Mouse (Mus musculus) lung, adult 18-20 months (tissue): ENCODE measurements around the gene Pla1a.

Experiments used
- DNase-seq, 2 experiments: peaks; one replicate each; pipeline ENCODE4 v3.0.0; 2022; ENCODE audit warnings: mixed read lengths in 2 of 2

Gene Pla1a

GRCm38 (mm10) chr16:38363657-38364056 is 69.3 kb downstream of the Pla1a start:
- DNase-seq, result no peak

- DNase-seq, result no peak
Observed at GRCm38 (mm10) chr16:38363256-38363595, 69.7 kb downstream of the Pla1a start.

DNA sequence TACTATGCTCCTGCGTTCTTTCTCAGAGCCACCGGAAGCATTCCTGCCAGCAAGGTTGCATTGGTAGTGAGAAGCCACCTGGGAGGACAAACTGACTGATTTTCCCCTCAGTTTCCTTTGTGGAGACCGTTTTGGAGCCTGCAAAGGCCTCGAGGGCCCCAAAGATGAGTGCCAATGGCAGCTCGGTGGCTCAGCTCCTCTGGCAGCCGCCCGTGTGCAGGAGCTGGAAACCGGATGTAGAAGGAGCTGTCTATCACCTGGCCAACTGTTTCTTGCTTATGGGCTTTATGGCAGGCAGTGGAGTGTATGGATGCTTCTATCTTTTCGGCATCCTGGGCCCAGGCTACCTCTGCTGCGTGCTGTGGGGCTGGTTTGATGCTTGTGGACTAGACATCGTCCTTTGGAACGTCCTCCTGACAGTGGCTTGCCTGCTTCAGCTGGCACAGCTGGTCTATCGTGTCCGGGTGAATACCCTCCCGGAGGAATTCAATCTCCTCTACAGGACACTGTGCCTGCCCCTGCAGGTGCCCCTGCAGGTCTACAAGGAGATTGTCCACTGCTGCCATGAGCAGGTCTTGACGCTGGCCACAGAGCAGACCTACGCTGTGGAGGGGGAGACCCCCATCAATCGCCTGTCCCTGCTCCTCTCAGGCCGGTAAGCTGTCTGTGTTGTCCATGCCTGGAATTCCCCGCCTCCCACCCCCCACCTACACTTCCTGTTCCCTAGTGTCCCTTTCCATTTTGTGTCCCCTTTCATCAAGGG is 70.3 kb downstream of the Pla1a start:
- DNase-seq, result no peak

- peak; percentile 31 to 39 for DNase-seq
Observed at GRCm38 (mm10) chr16:38361933-38362332, 71.0 kb downstream of the Pla1a start, which contains the start of gene Popdc2. Gene Popdc2, plus strand, starts transcription at chr16:38362209.

GRCm38 (mm10) chr16:38360317-38360716 is 72.6 kb downstream of the Pla1a start:
- DNase-seq, result no peak

- DNase-seq, result no peak
Observed at GRCm38 (mm10) chr16:38359857-38360256, 73.1 kb downstream of the Pla1a start.

DNA sequence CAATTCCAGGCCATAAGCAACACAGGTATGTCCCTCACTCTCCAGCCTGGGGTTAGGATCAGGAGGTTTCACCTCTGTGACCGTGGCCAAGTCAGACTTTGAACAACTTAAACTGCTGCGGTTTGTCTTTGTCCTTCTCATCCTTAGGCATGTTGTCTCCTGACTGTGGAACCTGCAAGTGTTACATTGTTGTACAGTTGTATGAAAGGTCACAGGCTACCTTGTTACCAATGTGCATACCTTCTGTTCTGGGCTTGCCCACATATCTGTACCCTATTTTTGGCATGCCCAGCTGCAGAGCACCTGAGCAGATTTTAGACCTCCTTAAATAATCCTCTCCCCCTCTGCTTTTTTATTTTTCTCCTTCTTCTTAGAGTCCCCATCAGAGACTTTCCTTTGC is 73.7 kb downstream of the Pla1a start:
- no peak for DNase-seq

DNA sequence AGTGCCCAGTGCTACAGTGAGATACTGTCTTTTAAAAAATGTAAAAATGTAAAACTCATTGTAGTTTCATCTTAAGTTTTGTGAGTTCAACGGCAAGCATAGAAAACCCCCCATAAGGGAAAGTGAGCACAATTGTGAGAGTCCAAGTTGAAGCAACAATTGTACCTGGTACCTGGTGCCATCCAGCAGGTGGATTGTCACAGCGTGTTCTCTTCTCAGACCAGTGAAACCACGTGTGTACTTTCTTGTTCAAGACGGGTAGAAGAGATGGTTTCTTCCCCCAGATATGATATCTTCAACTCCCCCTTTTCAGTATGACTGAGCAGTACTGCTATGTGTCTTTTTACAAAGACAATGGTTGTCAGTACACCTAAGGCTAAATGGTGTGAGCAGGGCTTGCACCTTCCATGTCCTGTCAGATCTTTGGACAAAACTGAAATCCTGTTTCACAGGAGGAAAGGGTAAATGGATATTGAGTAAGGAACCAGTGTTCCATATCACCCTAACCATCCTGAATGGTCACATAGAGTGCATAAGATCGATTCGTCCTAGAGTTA is 74.6 kb downstream of the Pla1a start:
- no peak for DNase-seq

DNA sequence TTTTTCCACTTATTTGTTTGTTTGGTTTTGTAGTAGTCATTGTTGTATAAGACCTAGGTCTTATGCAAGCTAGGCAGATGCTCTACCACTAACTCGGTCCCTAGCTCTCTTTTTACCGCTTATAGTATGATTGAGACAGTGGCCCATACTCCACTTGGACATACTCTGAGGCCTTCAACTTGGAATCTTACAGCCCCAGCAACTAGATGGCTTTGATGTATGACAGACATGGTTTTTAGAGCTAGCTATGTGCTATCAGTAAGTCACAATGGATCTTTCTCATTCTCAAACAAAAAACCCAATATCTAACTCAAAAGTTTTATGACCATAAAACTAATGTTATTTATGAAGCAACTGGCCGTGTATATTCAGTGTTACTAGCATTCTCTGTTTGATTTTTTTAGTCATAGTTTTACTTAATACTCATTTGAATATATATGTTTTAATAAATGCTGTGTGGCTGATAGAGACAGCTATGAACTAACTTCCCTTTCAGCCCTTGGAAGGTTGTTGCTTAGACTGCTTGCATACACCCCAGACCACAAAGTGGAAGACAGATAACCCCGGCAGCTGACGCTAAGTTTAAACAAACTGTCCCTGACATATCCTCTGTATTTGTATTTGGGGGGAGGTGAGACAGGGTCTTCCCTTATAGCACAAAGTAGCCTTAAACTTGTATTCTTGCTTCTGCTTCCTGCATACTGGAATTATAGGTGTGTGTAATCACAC is 78.6 kb downstream of the Pla1a start:
- no peak for DNase-seq

DNA sequence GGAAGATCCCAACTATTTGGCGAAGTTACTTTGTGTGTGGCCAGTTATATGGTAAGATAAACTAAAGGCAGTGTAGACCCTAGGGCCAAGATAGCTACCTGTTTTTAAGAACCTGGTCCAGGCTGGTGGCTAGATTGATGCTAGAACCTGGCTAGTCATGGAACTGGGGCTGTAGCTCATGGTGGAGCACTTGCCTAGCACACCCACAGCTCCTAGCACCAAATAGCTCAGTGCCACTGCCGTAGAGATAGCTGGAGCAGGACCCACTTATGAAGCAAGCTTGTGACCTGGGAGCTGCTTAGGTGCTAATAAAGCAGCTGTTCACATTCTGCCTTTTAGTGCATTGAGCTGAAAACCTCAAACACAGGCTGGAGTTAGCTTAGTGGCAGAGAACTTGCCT is 79.3 kb downstream of the Pla1a start:
- no peak for DNase-seq

DNA sequence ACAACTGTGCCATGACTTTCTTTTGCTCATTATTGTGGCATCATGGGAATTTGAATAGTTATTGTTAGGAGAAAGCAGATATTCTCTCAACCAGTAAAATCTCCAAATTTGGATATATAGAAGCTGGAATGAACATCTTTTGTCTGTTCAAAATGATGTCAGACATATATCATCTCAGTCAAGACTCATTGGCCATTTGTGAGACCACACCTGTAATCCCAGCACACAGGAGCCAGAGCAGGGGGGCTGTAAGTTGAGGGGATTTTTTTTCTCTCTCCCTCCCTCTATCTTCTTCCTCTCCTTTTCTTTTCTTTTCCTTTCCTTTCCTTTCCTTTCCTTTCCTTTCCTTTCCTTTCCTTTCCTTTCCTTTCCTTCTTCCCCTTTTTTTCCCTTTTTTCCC is 80.1 kb downstream of the Pla1a start:
- DNase-seq, result no peak

GRCm38 (mm10) chr16:38352031-38352430 is 80.9 kb downstream of the Pla1a start:
- no peak for DNase-seq

- DNase-seq, result no peak
Observed at GRCm38 (mm10) chr16:38350939-38351338, 82.0 kb downstream of the Pla1a start.

GRCm38 (mm10) chr16:38350361-38350855 is 82.5 kb downstream of the Pla1a start:
- peak; percentile 42 to 43 for DNase-seq

DNA sequence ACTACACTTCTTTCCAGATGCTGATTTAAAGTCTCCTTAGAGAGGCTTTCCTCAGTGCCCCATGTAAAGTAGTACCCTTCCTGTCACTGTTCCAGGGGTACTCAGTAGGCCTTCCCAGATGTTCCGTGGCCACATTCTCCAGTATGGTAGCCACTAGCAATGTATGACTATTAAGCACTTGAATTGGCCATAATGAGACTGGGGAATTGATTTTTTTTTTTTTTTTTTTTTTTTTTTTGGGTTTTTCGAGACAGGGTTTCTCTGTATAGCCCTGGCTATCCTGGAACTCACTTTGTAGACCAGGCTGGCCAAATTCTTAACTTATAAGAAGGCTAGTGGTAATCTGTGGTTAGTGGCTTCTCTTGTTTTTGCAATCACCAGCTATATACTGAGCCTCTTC is 83.1 kb downstream of the Pla1a start:
- DNase-seq, result no peak

DNA sequence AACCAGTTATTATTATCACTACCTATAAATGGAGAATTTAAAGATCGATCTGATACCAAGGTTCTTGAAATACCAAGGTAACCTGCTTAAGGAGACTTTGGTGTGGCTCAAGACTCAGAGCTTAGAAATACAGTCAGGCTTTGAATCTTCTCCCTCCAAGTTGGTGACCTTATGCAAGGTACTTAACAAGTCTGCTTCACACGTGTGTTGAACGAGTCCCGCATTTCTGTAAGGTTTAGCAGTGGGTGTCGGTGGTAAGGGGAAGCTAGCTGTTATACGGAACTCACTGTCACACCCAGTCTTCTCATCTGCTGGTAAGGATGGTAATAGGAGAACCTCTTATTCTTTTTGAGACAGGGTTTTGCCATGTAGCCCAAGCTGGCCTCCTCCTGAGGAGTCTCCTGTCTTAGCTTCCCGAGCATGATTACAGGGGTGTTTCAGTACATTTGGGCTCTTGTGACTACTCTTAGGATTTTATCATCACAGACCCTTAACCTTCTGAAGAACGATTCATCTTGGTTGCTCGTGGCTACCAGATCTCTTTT is 84.7 kb downstream of the Pla1a start:
- no peak for DNase-seq

GRCm38 (mm10) chr16:38347588-38347987 is 85.4 kb downstream of the Pla1a start:
- DNase-seq, result no peak

DNA sequence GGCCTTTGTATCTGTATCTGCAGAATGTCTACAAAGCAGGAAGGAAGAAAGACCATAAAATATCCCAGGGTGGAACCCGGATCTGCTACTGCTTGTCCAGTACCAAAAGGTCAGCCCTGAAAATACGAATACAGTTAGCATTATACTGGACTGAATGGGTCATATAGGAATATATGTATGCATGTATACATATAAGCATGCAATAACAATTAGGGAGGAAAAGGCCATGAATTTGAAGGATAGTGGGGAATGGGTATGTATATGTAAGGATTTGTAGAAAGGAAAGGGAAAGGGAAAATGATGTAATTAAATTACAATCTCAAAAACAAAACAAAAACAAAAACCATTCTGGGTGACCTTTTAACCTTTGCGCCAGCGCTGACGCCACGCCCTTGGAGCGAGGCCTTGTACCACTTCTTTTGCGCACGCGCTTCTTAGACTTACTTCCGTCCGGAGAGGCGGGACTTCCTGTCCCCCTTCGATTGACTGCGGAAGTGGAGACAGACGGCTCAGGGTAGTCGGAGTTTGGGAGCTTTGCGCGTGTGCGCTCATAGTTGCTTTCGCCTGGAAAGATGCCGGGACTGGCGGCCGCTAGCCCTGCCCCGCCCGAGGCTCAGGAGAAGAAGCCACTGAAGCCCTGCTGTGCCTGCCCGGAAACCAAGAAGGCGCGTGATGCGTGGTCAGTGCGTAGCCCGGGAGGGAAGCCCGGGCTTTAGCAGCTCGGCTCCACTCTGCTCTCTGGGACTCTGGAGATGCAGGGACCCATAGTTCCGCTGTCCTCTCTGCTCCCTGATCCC is 86.2 kb downstream of the Pla1a start, which contains the start of the genes Cox17 and Gm21987:
Gene Cox17, plus strand, starts transcription at position 463 of the 797 bp plus-strand sequence.
Gene Gm21987, plus strand, starts transcription at position 512 of the 797 bp plus-strand sequence.
- DNase-seq, result peak; percentile 95 to 97
